Mouse (Mus musculus): ENCODE data around the gene Sis.

DNA sequence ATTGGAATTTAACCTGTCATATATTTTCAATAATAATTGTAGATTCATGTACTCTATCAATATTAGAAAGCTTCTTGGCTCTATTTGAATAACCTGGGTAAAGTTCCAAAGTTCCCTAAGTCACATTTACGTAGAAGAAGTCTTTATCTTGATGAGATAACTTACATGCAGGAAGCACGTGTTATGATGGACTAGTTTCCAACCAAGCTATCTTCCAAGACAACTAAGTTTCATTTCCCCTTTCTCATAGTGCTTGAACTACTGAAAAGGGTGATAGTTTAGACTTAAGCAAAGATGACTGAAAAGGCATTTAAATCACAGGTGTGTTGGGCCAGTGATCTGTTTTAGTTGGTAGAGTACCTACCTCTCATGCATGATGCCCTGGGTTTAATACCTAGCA is 23.3 kb upstream of the Sis start:
- TF ChIP-seq CTCF (IDR thresholded peaks at IDR 0.05; ENCODE audit: low read depth, low read length) (no peak), POLR2A (IDR thresholded peaks at IDR 0.05; ENCODE audit: borderline replicate concordance, low read depth, low read length) (no peak)
